In genomic region chr7:130645332-130645993, GRCm38 (mm10) we compare ENCODE assay signal across 8 mouse cellular contexts.
DNase-seq lines count a peak whose midpoint lies in the region; ATAC-seq and TF ChIP-seq lines count a peak whose summit lies in the region.

No protein-coding gene starts in this region.

- H3K4me2 ChIP-seq in lung, embryonic 14.5 days, result peak overlapping the region; percentile 94
- H3K4me2 ChIP-seq in heart, postnatal 0 days (ENCODE audit: low read depth, low read length), result peak overlapping the region; percentile 80
- H3K4me2 ChIP-seq in liver, embryonic 11.5 days, result peak overlapping the region; percentile 96

- TF ChIP-seq CTCF in lung, embryonic 14.5 days (IDR thresholded peaks at IDR 0.05; ENCODE audit: low read depth), result no peak
- no peak for TF ChIP-seq CTCF in heart, postnatal 0 days (IDR thresholded peaks at IDR 0.05; ENCODE audit: low read depth)

- ATAC-seq in lung, embryonic 14.5 days (ENCODE audit: insufficient read depth), result peak; percentile 38
- ATAC-seq in activated CD4-positive, CD25-positive, alpha-beta regulatory T cell, adult 4 months, result peak; percentile 14
- peak; percentile 17; the same call in 1 of the 2 replicates for ATAC-seq in heart, postnatal 0 days (ENCODE audit: insufficient read depth, low read depth)
- ATAC-seq in liver, embryonic 11.5 days (replicated peaks; ENCODE audit: low FRiP score), result peak; percentile 19

- peaks cover 13% of the 10 kb centered on the region for H3K4me1 ChIP-seq in lung, embryonic 14.5 days (ENCODE audit: insufficient read depth)
- H3K4me1 ChIP-seq in heart, postnatal 0 days (ENCODE audit: control insufficient read depth, insufficient read depth), result peaks cover 40% of the 10 kb centered on the region
- peaks cover 2% of the 10 kb centered on the region; the same call in 1 of the 2 replicates for H3K4me1 ChIP-seq in liver, embryonic 11.5 days (replicated peaks; ENCODE audit: control insufficient read depth, insufficient read depth, low read length)

- H3K27ac ChIP-seq in lung, embryonic 14.5 days (ENCODE audit: low read depth), result peak overlapping the region; percentile 99
- peak overlapping the region; percentile 99 for H3K27ac ChIP-seq in heart, postnatal 0 days (ENCODE audit: low read depth)
- H3K27ac ChIP-seq in liver, embryonic 11.5 days (ENCODE audit: low read depth, low read length), result peak overlapping the region; percentile 83

- DNase-seq in lung, embryonic 14.5 days, result peak; percentile 68
- DNase-seq in lung, postnatal 10 days, result no peak
- no peak for DNase-seq in heart, postnatal 0 days (ENCODE audit: low spot score)
- DNase-seq in liver, embryonic 11.5 days (ENCODE audit: low spot score), result peak; percentile 80
- DNase-seq in skeletal muscle tissue, adult 2 months (ENCODE audit: low read depth, low spot score), result peak; percentile 55
- DNase-seq in cerebellum, adult 9-10 months, result no peak
- no peak for DNase-seq in gastrocnemius, adult 18-20 months (ENCODE audit: low spot score)

- no peaks in the 10 kb centered on the region for H3K36me3 ChIP-seq in lung, embryonic 14.5 days (ENCODE audit: insufficient read depth)
- H3K36me3 ChIP-seq in heart, postnatal 0 days (replicated peaks; ENCODE audit: control insufficient read depth, insufficient read depth, low read length), result no peaks in the 10 kb centered on the region
- no peaks in the 10 kb centered on the region for H3K36me3 ChIP-seq in liver, embryonic 11.5 days (ENCODE audit: control insufficient read depth, insufficient read depth, low read length)

- peak overlapping the region; percentile 94 for H3K9ac ChIP-seq in lung, embryonic 14.5 days
- H3K9ac ChIP-seq in heart, postnatal 0 days (replicated peaks; ENCODE audit: low read depth, low read length), result peak overlapping the region; percentile 89
- H3K9ac ChIP-seq in liver, embryonic 11.5 days (ENCODE audit: low read depth, low read length), result peak overlapping the region; percentile 76

- peak overlapping the region; percentile 68 for H3K4me3 ChIP-seq in lung, embryonic 14.5 days (ENCODE audit: low read depth, low read length)
- peak overlapping the region; percentile 66 for H3K4me3 ChIP-seq in heart, postnatal 0 days (ENCODE audit: low read depth, low read length)
- H3K4me3 ChIP-seq in liver, embryonic 11.5 days (ENCODE audit: low read depth, low read length), result peak overlapping the region; percentile 66

- no peaks in the 10 kb centered on the region for H3K27me3 ChIP-seq in lung, embryonic 14.5 days (ENCODE audit: insufficient read depth, low read length)
- H3K27me3 ChIP-seq in heart, postnatal 0 days (ENCODE audit: control insufficient read depth, insufficient read depth, low read length), result no peaks in the 10 kb centered on the region
- H3K27me3 ChIP-seq in liver, embryonic 11.5 days (replicated peaks; ENCODE audit: control insufficient read depth, insufficient read depth, low read length), result no peaks in the 10 kb centered on the region

- 9% methylated on average over 15 of the region's 15 CpGs for WGBS in lung, embryonic 14.5 days
- WGBS in heart, postnatal 0 days, result 8% methylated on average over 15 of the region's 15 CpGs
- WGBS in liver, embryonic 11.5 days, result 10% methylated on average over 15 of the region's 15 CpGs

- TF ChIP-seq EP300 in heart, postnatal 0 days (IDR thresholded peaks at IDR 0.05; ENCODE audit: low read depth), result no peak

- no peaks in the 10 kb centered on the region for H3K9me3 ChIP-seq in lung, embryonic 14.5 days (ENCODE audit: low read depth, low read length)
- H3K9me3 ChIP-seq in heart, postnatal 0 days (replicated peaks; ENCODE audit: control insufficient read depth, low read length), result no peaks in the 10 kb centered on the region
- H3K9me3 ChIP-seq in liver, embryonic 11.5 days (ENCODE audit: control insufficient read depth, low read length), result no peaks in the 10 kb centered on the region

Comparison
In these comparisons a context has a peak if more than half of its experiments do, and no peak if none do; other contexts are left out.
1. DNase-seq: peak in lung, embryonic 14.5 days (single experiment), liver, embryonic 11.5 days (single experiment) and skeletal muscle tissue, adult 2 months (single experiment); none in lung, postnatal 10 days (single experiment), heart, postnatal 0 days (single experiment), cerebellum, adult 9-10 months (single experiment) and gastrocnemius, adult 18-20 months (single experiment).
2. Peak in every context shown above with its lines, with median percentiles within 50 percentile points of each other: ATAC-seq, H3K27ac ChIP-seq, H3K4me2 ChIP-seq, H3K4me3 ChIP-seq and H3K9ac ChIP-seq.